Mouse (Mus musculus) CH12.LX (cell line): ENCODE results near the gene Hist1h3e.

Experiments used
- CTCF ChIP-seq, 2 experiments: IDR thresholded peaks in 1 of 2; conservative IDR thresholded peaks in 1 of 2; 2 replicates each; pipeline ENCODE4 v1.5.1; 2011 to 2012; ENCODE audit warnings: low read depth in 2 of 2, low read length in 2 of 2, improper control_type of control experiment in 1 of 2, inconsistent platforms in 1 of 2, mild to moderate bottlenecking in 1 of 2, moderate library complexity in 1 of 2
- ETS1 ChIP-seq: conservative IDR thresholded peaks from 2 replicates; pipeline ENCODE4 v1.6.1; 2012; ENCODE audit warnings: low read depth, mild to moderate bottlenecking, inconsistent platforms, low read length, improper control_type of control experiment, moderate library complexity
- HCFC1 ChIP-seq: IDR thresholded peaks from 2 replicates; pipeline ENCODE4 v1.6.1; 2012; ENCODE audit warnings: low read depth, mild to moderate bottlenecking, inconsistent platforms, low read length, improper control_type of control experiment
- MAX ChIP-seq: IDR thresholded peaks from 2 replicates; pipeline ENCODE4 v1.6.1; 2011; ENCODE audit warnings: low read length, improper control_type of control experiment
- NRF1 ChIP-seq: IDR thresholded peaks from 2 replicates; pipeline ENCODE4 v1.6.1; 2014; ENCODE audit warnings: low read depth, mild to moderate bottlenecking, inconsistent platforms, low read length, improper control_type of control experiment, moderate library complexity
- PAX5 ChIP-seq: IDR thresholded peaks from 2 replicates; pipeline ENCODE4 v1.6.1; 2012; ENCODE audit warnings: low read length, inconsistent platforms, mixed read lengths
- POLR2A ChIP-seq: IDR thresholded peaks from 2 replicates; pipeline ENCODE4 v1.6.1; 2011; ENCODE audit warnings: low read depth, mild to moderate bottlenecking, improper control_type of control experiment, low read length
- RAD21 ChIP-seq: IDR thresholded peaks from 2 replicates; pipeline ENCODE4 v1.6.1; 2011; ENCODE audit warnings: low read depth, mild to moderate bottlenecking, low read length, improper control_type of control experiment, moderate library complexity
- TBP ChIP-seq: conservative IDR thresholded peaks from 2 replicates; pipeline ENCODE4 v1.6.1; 2011; ENCODE audit warnings: low read depth, low read length, improper control_type of control experiment
- USF1 ChIP-seq: IDR thresholded peaks from 2 replicates; pipeline ENCODE4 v1.6.1; 2014; ENCODE audit warnings: low read depth, mild to moderate bottlenecking, inconsistent platforms, low read length, improper control_type of control experiment
- ZC3H11A ChIP-seq: IDR thresholded peaks from 2 replicates; pipeline ENCODE4 v1.6.1; 2012; ENCODE audit warnings: low read depth, mild to moderate bottlenecking, inconsistent platforms, low read length, improper control_type of control experiment
- ZKSCAN1 ChIP-seq: IDR thresholded peaks from 2 replicates; pipeline ENCODE4 v1.6.1; 2012; ENCODE audit warnings: low read depth, inconsistent platforms, low read length, improper control_type of control experiment, borderline replicate concordance
- ZMIZ1 ChIP-seq: IDR thresholded peaks from 2 replicates; pipeline ENCODE4 v1.6.1; 2012; ENCODE audit warnings: low read depth, mild to moderate bottlenecking, inconsistent platforms, low read length, improper control_type of control experiment

- TF ChIP-seq NRF1, result peak; percentile 87
- TF ChIP-seq PAX5, result no peak
- no peak for TF ChIP-seq ZC3H11A
- TF ChIP-seq CTCF (conservative IDR thresholded peaks at IDR 0.05 in 1 of 2, IDR thresholded peaks at IDR 0.05 in 1 of 2; ENCODE audit: low read depth in 2 of 2, low read length in 2 of 2), result no peak
- peak; percentile 97 for TF ChIP-seq POLR2A
- TF ChIP-seq MAX, result peak; percentile 90
- TF ChIP-seq TBP, result peak; percentile 99
- TF ChIP-seq ETS1, result peak; percentile 55
- no peak for TF ChIP-seq ZKSCAN1
- no peak for TF ChIP-seq USF1
- peak; percentile 84 for TF ChIP-seq HCFC1
- TF ChIP-seq RAD21, result no peak
- peak; percentile 100 for TF ChIP-seq ZMIZ1
These were observed 31.0 kb downstream of the Hist1h3e start, which contains the start of gene Hist1h4h for GRCm38 (mm10) chr13:23530901-23531875.
